Mouse (Mus musculus) E14TG2a.4 (cell line): ENCODE measurements around the gene Ss18l1.
A peak's percentile ranks its signal among the peaks of the same experiment; 100 is the strongest.

Source experiments
- H3K27me3 ChIP-seq: 2 replicates; pipeline ENCODE4 v1.6.1; 2014; ENCODE audit warnings: low read length, control low read depth; ENCODE audit not compliant: insufficient read depth
- H3K36me3 ChIP-seq: 2 replicates; pipeline ENCODE4 v1.6.1; 2014; ENCODE audit warnings: low read length, control low read depth; ENCODE audit not compliant: insufficient read depth
- H3K4me1 ChIP-seq: replicated peaks from 2 replicates; pipeline ENCODE4 v1.6.1; 2014; ENCODE audit warnings: low read depth, low read length, control low read depth
- H3K4me3 ChIP-seq: replicated peaks from 2 replicates; pipeline ENCODE4 v1.5.1; 2014; ENCODE audit warnings: mild to moderate bottlenecking, low read length
- H3K9me3 ChIP-seq: 2 replicates; pipeline ENCODE4 v1.6.1; 2014; ENCODE audit warnings: low read length, control low read depth
- CTCF ChIP-seq: conservative IDR thresholded peaks from 2 replicates; pipeline ENCODE4 v1.5.1; 2014; ENCODE audit warnings: low read length
- NANOG ChIP-seq: IDR thresholded peaks from 2 replicates; pipeline ENCODE4 v1.6.1; 2014; ENCODE audit warnings: borderline replicate concordance, low read length, mixed read lengths
- POU5F1 ChIP-seq: IDR thresholded peaks from 2 replicates; pipeline ENCODE4 v1.6.1; 2014; ENCODE audit warnings: low read length, borderline replicate concordance

Ss18l1 gene

DNA sequence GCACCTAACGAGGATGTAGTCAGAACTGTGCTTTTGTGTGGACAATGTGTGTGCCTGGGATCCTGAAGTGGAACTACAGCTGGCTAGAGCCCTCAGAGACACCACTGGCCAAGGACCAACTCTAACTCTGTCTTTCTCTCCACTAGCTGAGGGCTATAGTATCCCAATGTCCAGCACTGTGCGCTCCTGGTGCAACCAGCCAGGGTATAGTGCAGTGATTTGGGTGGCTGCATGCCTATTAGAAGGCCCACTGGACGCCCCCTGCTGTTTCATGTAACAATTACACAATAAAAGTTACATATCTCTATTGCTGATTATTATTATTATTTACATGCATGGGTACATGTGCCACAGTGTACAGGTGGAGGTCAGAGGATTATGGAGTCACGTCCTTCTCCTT lies 3.0 kb downstream of the Ss18l1 start:
- H3K4me3 ChIP-seq = no peak overlapping the region
- H3K27me3 ChIP-seq = peaks cover 17% of the 10 kb centered on the region
- no peaks in the 10 kb centered on the region for H3K9me3 ChIP-seq
- peak; percentile 32; the same call in 1 of the 2 replicates for TF ChIP-seq CTCF
- TF ChIP-seq POU5F1 = no peak
- peaks cover 31% of the 10 kb centered on the region for H3K4me1 ChIP-seq
- peaks cover 8% of the 10 kb centered on the region; the same call in 1 of the 2 replicates for H3K36me3 ChIP-seq

GRCm38 (mm10) chr2:180047580-180047979 lies 5.3 kb downstream of the Ss18l1 start:
- Histone ChIP-seq H3K36me3 (peaks cover 3% of the 10 kb centered on the region), H3K4me3 (no peak overlapping the region), H3K9me3 (no peaks in the 10 kb centered on the region), H3K27me3 (peaks cover 17% of the 10 kb centered on the region), H3K4me1 (peaks cover 39% of the 10 kb centered on the region)
- TF ChIP-seq POU5F1 = no peak

DNA sequence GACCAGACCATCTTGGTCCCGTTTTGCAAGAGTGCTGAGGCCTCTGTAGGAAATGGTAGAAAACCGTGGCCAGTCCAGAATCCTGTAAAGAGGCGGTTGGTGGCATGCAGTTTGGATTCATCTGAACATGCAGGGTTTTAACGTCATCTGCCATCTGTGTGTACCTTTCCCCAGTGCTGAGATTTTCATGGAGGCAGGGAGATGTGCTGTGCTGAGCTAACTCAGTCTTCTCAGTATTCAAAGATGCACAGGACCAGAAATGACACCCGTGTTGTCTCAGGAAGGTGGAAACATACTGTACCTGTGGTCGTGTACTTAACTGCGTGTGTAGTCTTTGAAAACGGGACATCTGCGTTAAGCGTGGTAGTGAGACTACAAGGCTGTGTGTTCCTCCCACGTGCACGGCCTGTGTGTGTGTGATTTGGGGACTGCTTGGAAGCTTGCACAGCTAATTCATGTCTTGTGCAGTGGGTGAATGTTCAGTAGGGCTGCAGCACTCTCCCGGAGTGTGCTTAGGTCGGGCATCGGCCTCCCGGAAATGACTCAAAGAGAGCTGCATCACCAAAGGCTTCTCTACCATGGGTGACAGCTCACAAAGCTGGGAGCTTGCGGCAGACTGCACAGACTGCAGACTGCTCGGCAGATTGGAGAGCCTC lies 5.8 kb downstream of the Ss18l1 start:
- peaks cover 8% of the 10 kb centered on the region for H3K36me3 ChIP-seq
- TF ChIP-seq POU5F1 = no peak
- TF ChIP-seq NANOG = no peak
- no peak for TF ChIP-seq CTCF
- H3K27me3 ChIP-seq = peaks cover 17% of the 10 kb centered on the region
- no peak overlapping the region for H3K4me3 ChIP-seq
- peaks cover 40% of the 10 kb centered on the region for H3K4me1 ChIP-seq
- H3K9me3 ChIP-seq = no peaks in the 10 kb centered on the region

DNA sequence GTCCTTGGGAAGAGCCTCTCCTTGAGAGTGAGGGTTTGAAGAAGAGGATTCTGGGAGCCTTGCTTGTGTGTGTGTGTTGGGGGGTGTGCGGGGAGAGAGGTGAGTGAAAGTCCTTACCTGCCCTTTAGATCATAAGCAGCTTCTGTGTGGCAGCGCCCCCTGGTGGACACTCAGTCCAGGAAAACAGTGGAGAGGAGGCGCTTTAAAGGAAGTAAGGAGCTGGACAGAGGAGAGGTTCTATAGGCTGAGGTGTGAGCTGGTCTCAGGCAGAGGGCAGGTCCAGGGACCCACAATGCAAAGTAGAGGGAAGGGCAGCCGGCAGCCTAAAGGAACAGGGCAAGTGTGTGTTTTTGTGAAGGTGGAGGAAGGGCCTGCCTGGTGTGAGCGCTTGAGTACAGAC lies 8.7 kb downstream of the Ss18l1 start:
- H3K9me3 ChIP-seq = no peaks in the 10 kb centered on the region
- TF ChIP-seq CTCF (peak; percentile 76), NANOG (no peak), POU5F1 (no peak)
- H3K4me1 ChIP-seq = peaks cover 26% of the 10 kb centered on the region
- no peak overlapping the region for H3K4me3 ChIP-seq
- no peaks in the 10 kb centered on the region for H3K27me3 ChIP-seq
- peaks cover 33% of the 10 kb centered on the region for H3K36me3 ChIP-seq

GRCm38 (mm10) chr2:180051986-180052733 lies 9.9 kb downstream of the Ss18l1 start:
- Histone ChIP-seq H3K27me3 (no peaks in the 10 kb centered on the region), H3K9me3 (no peaks in the 10 kb centered on the region), H3K4me1 (peaks cover 21% of the 10 kb centered on the region), H3K36me3 (peaks cover 45% of the 10 kb centered on the region), H3K4me3 (no peak overlapping the region)
- peak; percentile 65 for TF ChIP-seq CTCF
- TF ChIP-seq POU5F1 = no peak
- no peak for TF ChIP-seq NANOG

GRCm38 (mm10) chr2:180053001-180053400 lies 10.7 kb downstream of the Ss18l1 start:
- H3K4me1 ChIP-seq = peaks cover 21% of the 10 kb centered on the region
- H3K27me3 ChIP-seq = no peaks in the 10 kb centered on the region
- peaks cover 53% of the 10 kb centered on the region for H3K36me3 ChIP-seq
- no peaks in the 10 kb centered on the region for H3K9me3 ChIP-seq
- TF ChIP-seq NANOG (no peak), CTCF (no peak), POU5F1 (no peak)
- no peak overlapping the region for H3K4me3 ChIP-seq

GRCm38 (mm10) chr2:180063338-180064131 lies 21.2 kb downstream of the Ss18l1 start:
- Histone ChIP-seq H3K9me3 (no peaks in the 10 kb centered on the region), H3K36me3 (peaks cover 69% of the 10 kb centered on the region), H3K4me1 (peaks cover 10% of the 10 kb centered on the region; the same call in 1 of the 2 replicates), H3K4me3 (no peak overlapping the region), H3K27me3 (no peaks in the 10 kb centered on the region)
- TF ChIP-seq NANOG (no peak), POU5F1 (no peak), CTCF (no peak)

- Histone ChIP-seq H3K4me1 (peaks cover 29% of the 10 kb centered on the region), H3K36me3 (peaks cover 48% of the 10 kb centered on the region), H3K9me3 (no peaks in the 10 kb centered on the region), H3K4me3 (peak overlapping the region; percentile 91), H3K27me3 (no peaks in the 10 kb centered on the region)
- TF ChIP-seq NANOG = no peak
- TF ChIP-seq POU5F1 = no peak
Observed at GRCm38 (mm10) chr2:180069770-180070480, 27.6 kb downstream of the Ss18l1 start.
